Mouse (Mus musculus) MEL (cell line): Measurements from ENCODE around the gene Pde8b.

Source experiments
- CTCF ChIP-seq, 3 experiments: IDR thresholded peaks in 2 of 3; conservative IDR thresholded peaks in 1 of 3; 2 replicates each; pipeline ENCODE4 v1.5.1; 2011 to 2012; ENCODE audit warnings: low read length in 3 of 3, low read depth in 2 of 3, mild to moderate bottlenecking in 2 of 3, improper control_type of control experiment in 1 of 3, inconsistent platforms in 1 of 3, mixed read lengths in 1 of 3, moderate library complexity in 1 of 3; ENCODE audit not compliant: control insufficient read depth in 1 of 3, insufficient read depth in 1 of 3, poor library complexity in 1 of 3, severe bottlenecking in 1 of 3
- E2F4 ChIP-seq: IDR thresholded peaks from 2 replicates; pipeline ENCODE4 v1.6.1; 2011; ENCODE audit warnings: low read depth, low read length, improper control_type of control experiment, borderline replicate concordance
- HCFC1 ChIP-seq: IDR thresholded peaks from 2 replicates; pipeline ENCODE4 v1.6.1; 2012; ENCODE audit warnings: low read depth, mild to moderate bottlenecking, inconsistent platforms, low read length, improper control_type of control experiment, moderate library complexity
- POLR2A ChIP-seq, 2 experiments: IDR thresholded peaks; 2 replicates each; pipeline ENCODE4 v1.6.1; 2011 to 2012; ENCODE audit warnings: low read length in 2 of 2, mild to moderate bottlenecking in 2 of 2, control low read depth in 1 of 2, improper control_type of control experiment in 1 of 2, low read depth in 1 of 2, moderate library complexity in 1 of 2; ENCODE audit not compliant: control insufficient read depth in 1 of 2, insufficient read depth in 1 of 2, poor library complexity in 1 of 2
- POLR2AphosphoS5 ChIP-seq: IDR thresholded peaks from 2 replicates; pipeline ENCODE4 v1.6.1; 2012; ENCODE audit warnings: low read depth, borderline replicate concordance, mild to moderate bottlenecking, inconsistent platforms, low read length, moderate library complexity, mixed read lengths
- SIN3A ChIP-seq: IDR thresholded peaks from 2 replicates; pipeline ENCODE4 v1.6.1; 2012; ENCODE audit warnings: low read length, improper control_type of control experiment, inconsistent platforms
- USF2 ChIP-seq, 2 experiments: IDR thresholded peaks; 2 replicates each; pipeline ENCODE4 v1.6.1; 2011 to 2012; ENCODE audit warnings: improper control_type of control experiment in 2 of 2, low read length in 2 of 2, borderline replicate concordance in 1 of 2, inconsistent platforms in 1 of 2, low read depth in 1 of 2, mild to moderate bottlenecking in 1 of 2; ENCODE audit not compliant: insufficient read depth in 1 of 2

- no peak for TF ChIP-seq SIN3A
- TF ChIP-seq POLR2AphosphoS5, result no peak
- TF ChIP-seq POLR2A (IDR thresholded peaks at IDR 0.05; ENCODE audit: control insufficient read depth in 1 of 2, insufficient read depth in 1 of 2, low read depth in 1 of 2, low read length in 2 of 2, poor library complexity in 1 of 2), result no peak
- TF ChIP-seq E2F4, result no peak
- no peak for TF ChIP-seq USF2 (IDR thresholded peaks at IDR 0.05; ENCODE audit: borderline replicate concordance in 1 of 2, insufficient read depth in 1 of 2, low read depth in 1 of 2, low read length in 2 of 2)
- no peak for TF ChIP-seq HCFC1
- TF ChIP-seq CTCF (IDR thresholded peaks at IDR 0.05 in 2 of 3, conservative IDR thresholded peaks at IDR 0.05 in 1 of 3; ENCODE audit: control insufficient read depth in 1 of 3, insufficient read depth in 1 of 3, low read depth in 2 of 3, low read length in 3 of 3, poor library complexity in 1 of 3, severe bottlenecking in 1 of 3), result no peak
Observed at GRCm38 (mm10) chr13:95067854-95068253, 182.3 kb downstream of the Pde8b start.
